Mouse (Mus musculus) megakaryocyte, embryonic 14.5 days (primary cell): ENCODE measurements at regions not wholly inside any gene's neighbourhood (a gene's known extent, or its start where the extent isn't known, plus 50 kb on each side); places are given as distances from the start of the nearest gene placed in this dataset.

ENCODE experiments used
- FLI1 ChIP-seq: IDR thresholded peaks from 2 replicates; pipeline ENCODE4 v1.6.1; 2012; ENCODE audit warnings: low read length, inconsistent platforms, mixed read lengths
- GATA1 ChIP-seq: IDR thresholded peaks from 3 replicates; pipeline ENCODE4 v1.6.1; 2012; ENCODE audit warnings: mixed read lengths, low read length, inconsistent platforms, borderline replicate concordance

DNA sequence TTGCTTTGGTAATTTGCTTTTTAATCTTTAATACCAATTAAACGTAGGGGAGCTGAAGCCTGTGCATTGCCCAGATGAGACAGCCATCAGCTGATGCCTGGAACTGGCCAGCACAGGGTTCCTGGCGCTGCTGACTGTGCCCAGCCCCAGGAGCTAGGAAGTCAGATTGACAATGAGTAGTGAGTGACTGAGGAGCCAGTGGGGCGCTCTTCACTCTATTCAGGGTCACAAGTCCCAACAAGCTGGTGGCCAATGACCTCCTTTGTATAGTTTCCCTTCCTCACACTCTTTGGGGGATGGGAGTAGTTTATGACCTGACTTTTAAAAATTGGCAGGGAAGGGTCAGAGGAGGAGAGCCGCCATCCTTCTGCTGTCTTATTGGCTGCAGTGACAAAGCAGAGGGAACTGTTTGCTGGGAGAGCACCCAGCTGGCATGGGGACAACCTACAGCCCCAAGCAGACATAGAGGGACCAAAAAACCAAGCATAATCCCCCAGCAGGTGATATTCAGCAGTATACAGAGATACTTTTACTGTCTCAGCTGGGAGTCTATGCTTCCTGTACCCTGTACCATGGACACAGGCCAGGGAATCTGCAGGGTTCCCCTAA, 80.6 kb downstream of the Spata19 start:
- TF ChIP-seq GATA1 (no peak), FLI1 (no peak)
